Mouse (Mus musculus): Measurements from ENCODE around the gene Phf21a. TPM values are rescaled to one million over a fixed set of nuclear protein-coding genes. Genes with fewer than 3 reads are reported as not detected.

Phf21a gene
- polyA plus RNA-seq, 1 experiment = 0.10 TPM

GRCm38 (mm10) chr2:92164291-92164690, 71.4 kb downstream of the Phf21a start:
- Histone ChIP-seq H3K4me3 (replicated peaks) (no peak overlapping the region), H3K4me1 (ENCODE audit: control insufficient read depth) (no peaks in the 10 kb centered on the region), H3K9me3 (ENCODE audit: control insufficient read depth, low read length) (no peaks in the 10 kb centered on the region), H3K27me3 (ENCODE audit: control insufficient read depth) (no peaks in the 10 kb centered on the region), H3K36me3 (ENCODE audit: control insufficient read depth) (no peaks in the 10 kb centered on the region)
- TF ChIP-seq GATA1 (IDR thresholded peaks at IDR 0.05; ENCODE audit: low read length) (no peak), TAL1 (IDR thresholded peaks at IDR 0.05; ENCODE audit: low read length) (no peak)

- Histone ChIP-seq H3K36me3 (ENCODE audit: control insufficient read depth) (no peaks in the 10 kb centered on the region), H3K27me3 (ENCODE audit: control insufficient read depth) (peaks cover 3% of the 10 kb centered on the region; the same call in 1 of the 2 replicates), H3K4me1 (ENCODE audit: control insufficient read depth) (no peaks in the 10 kb centered on the region), H3K9me3 (ENCODE audit: control insufficient read depth, low read length) (no peaks in the 10 kb centered on the region), H3K4me3 (replicated peaks) (no peak overlapping the region)
- TF ChIP-seq GATA1 (IDR thresholded peaks at IDR 0.05; ENCODE audit: low read length) (no peak), TAL1 (IDR thresholded peaks at IDR 0.05; ENCODE audit: low read length) (no peak)
Measured at GRCm38 (mm10) chr2:92166950-92167349, 74.0 kb downstream of the Phf21a start.

GRCm38 (mm10) chr2:92171046-92171643, 78.2 kb downstream of the Phf21a start:
- Histone ChIP-seq H3K4me1 (ENCODE audit: control insufficient read depth) (peaks cover 9% of the 10 kb centered on the region), H3K4me3 (replicated peaks) (no peak overlapping the region), H3K36me3 (ENCODE audit: control insufficient read depth) (no peaks in the 10 kb centered on the region), H3K9me3 (ENCODE audit: control insufficient read depth, low read length) (no peaks in the 10 kb centered on the region), H3K27me3 (ENCODE audit: control insufficient read depth) (peaks cover 21% of the 10 kb centered on the region)
- no peak for TF ChIP-seq TAL1 (IDR thresholded peaks at IDR 0.05; ENCODE audit: low read length)

GRCm38 (mm10) chr2:92172300-92172699, 79.4 kb downstream of the Phf21a start:
- TF ChIP-seq GATA1 (IDR thresholded peaks at IDR 0.05; ENCODE audit: low read length) = no peak
- TF ChIP-seq TAL1 (IDR thresholded peaks at IDR 0.05; ENCODE audit: low read length) = no peak
- Histone ChIP-seq H3K27me3 (ENCODE audit: control insufficient read depth) (peaks cover 30% of the 10 kb centered on the region), H3K4me3 (replicated peaks) (no peak overlapping the region), H3K9me3 (ENCODE audit: control insufficient read depth, low read length) (no peaks in the 10 kb centered on the region), H3K4me1 (ENCODE audit: control insufficient read depth) (peaks cover 9% of the 10 kb centered on the region), H3K36me3 (ENCODE audit: control insufficient read depth) (no peaks in the 10 kb centered on the region)

- H3K9me3 ChIP-seq (ENCODE audit: control insufficient read depth, low read length) = no peaks in the 10 kb centered on the region
- TF ChIP-seq TAL1 (IDR thresholded peaks at IDR 0.05; ENCODE audit: low read length) (no peak), GATA1 (IDR thresholded peaks at IDR 0.05; ENCODE audit: low read length) (no peak)
- H3K36me3 ChIP-seq (ENCODE audit: control insufficient read depth) = no peaks in the 10 kb centered on the region
- H3K4me1 ChIP-seq (ENCODE audit: control insufficient read depth) = peaks cover 9% of the 10 kb centered on the region
- H3K27me3 ChIP-seq (ENCODE audit: control insufficient read depth) = peaks cover 30% of the 10 kb centered on the region
- no peak overlapping the region for H3K4me3 ChIP-seq (replicated peaks)
Measured at GRCm38 (mm10) chr2:92173186-92173585, 80.3 kb downstream of the Phf21a start.

GRCm38 (mm10) chr2:92174265-92174664, 81.3 kb downstream of the Phf21a start:
- no peak overlapping the region for H3K4me3 ChIP-seq (replicated peaks)
- H3K9me3 ChIP-seq (ENCODE audit: control insufficient read depth, low read length) = no peaks in the 10 kb centered on the region
- peaks cover 30% of the 10 kb centered on the region for H3K27me3 ChIP-seq (ENCODE audit: control insufficient read depth)
- peaks cover 9% of the 10 kb centered on the region for H3K4me1 ChIP-seq (ENCODE audit: control insufficient read depth)
- peak; percentile 35; the same call in 2 of the 3 replicates for TF ChIP-seq TAL1 (IDR thresholded peaks at IDR 0.05; ENCODE audit: low read length)
- TF ChIP-seq GATA1 (IDR thresholded peaks at IDR 0.05; ENCODE audit: low read length) = no peak
- no peaks in the 10 kb centered on the region for H3K36me3 ChIP-seq (ENCODE audit: control insufficient read depth)

GRCm38 (mm10) chr2:92175002-92175401, 82.1 kb downstream of the Phf21a start:
- Histone ChIP-seq H3K27me3 (ENCODE audit: control insufficient read depth) (peaks cover 30% of the 10 kb centered on the region), H3K36me3 (ENCODE audit: control insufficient read depth) (no peaks in the 10 kb centered on the region), H3K4me3 (replicated peaks) (no peak overlapping the region), H3K4me1 (ENCODE audit: control insufficient read depth) (peaks cover 9% of the 10 kb centered on the region), H3K9me3 (ENCODE audit: control insufficient read depth, low read length) (no peaks in the 10 kb centered on the region)
- TF ChIP-seq TAL1 (IDR thresholded peaks at IDR 0.05; ENCODE audit: low read length) = no peak
- no peak for TF ChIP-seq GATA1 (IDR thresholded peaks at IDR 0.05; ENCODE audit: low read length)

GRCm38 (mm10) chr2:92176292-92176691, 83.4 kb downstream of the Phf21a start:
- H3K4me3 ChIP-seq (replicated peaks) = no peak overlapping the region
- no peaks in the 10 kb centered on the region for H3K36me3 ChIP-seq (ENCODE audit: control insufficient read depth)
- TF ChIP-seq GATA1 (IDR thresholded peaks at IDR 0.05; ENCODE audit: low read length) = no peak
- TF ChIP-seq TAL1 (IDR thresholded peaks at IDR 0.05; ENCODE audit: low read length) = no peak
- peaks cover 9% of the 10 kb centered on the region for H3K4me1 ChIP-seq (ENCODE audit: control insufficient read depth)
- H3K9me3 ChIP-seq (ENCODE audit: control insufficient read depth, low read length) = no peaks in the 10 kb centered on the region
- H3K27me3 ChIP-seq (ENCODE audit: control insufficient read depth) = peaks cover 32% of the 10 kb centered on the region

- Histone ChIP-seq H3K36me3 (ENCODE audit: control insufficient read depth) (no peaks in the 10 kb centered on the region), H3K27me3 (ENCODE audit: control insufficient read depth) (peaks cover 43% of the 10 kb centered on the region), H3K9me3 (ENCODE audit: control insufficient read depth, low read length) (no peaks in the 10 kb centered on the region), H3K4me1 (ENCODE audit: control insufficient read depth) (peaks cover 18% of the 10 kb centered on the region), H3K4me3 (replicated peaks) (peak overlapping the region; percentile 81)
- TF ChIP-seq GATA1 (IDR thresholded peaks at IDR 0.05; ENCODE audit: low read length) (no peak), TAL1 (IDR thresholded peaks at IDR 0.05; ENCODE audit: low read length) (no peak)
Measured at GRCm38 (mm10) chr2:92182146-92182756, 89.3 kb downstream of the Phf21a start.
